Mouse (Mus musculus) embryo, embryonic 10 days (tissue): Measurements from ENCODE around the gene Slc23a2.

Source experiments
- DNase-seq: peaks from one replicate; pipeline ENCODE4 v3.0.0-alpha.2; 2015; ENCODE audit warnings: low spot score

Gene Slc23a2

DNA sequence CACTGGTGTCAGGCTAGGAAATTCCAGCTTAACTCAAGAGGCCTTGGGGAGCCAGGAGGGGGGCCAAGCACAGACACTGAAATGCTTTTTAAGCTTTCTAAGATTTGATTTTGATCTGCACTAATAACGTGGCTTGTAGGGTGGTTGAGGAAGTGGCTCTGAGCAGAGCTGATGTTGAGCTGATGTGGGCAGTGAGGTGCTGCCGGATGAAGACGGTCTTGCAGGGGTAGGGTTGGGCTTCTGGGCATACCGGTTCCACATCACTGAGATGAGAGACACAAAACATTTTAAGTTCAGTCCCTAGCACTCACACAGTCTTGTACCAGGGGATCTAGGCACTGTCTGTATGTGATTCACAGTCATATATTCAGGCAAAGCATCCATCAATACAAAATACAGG lies 46.5 kb downstream of the Slc23a2 start:
- DNase-seq = no peak

- no peak for DNase-seq
Measured at GRCm38 (mm10) chr2:132096582-132096981, 48.3 kb downstream of the Slc23a2 start.

DNA sequence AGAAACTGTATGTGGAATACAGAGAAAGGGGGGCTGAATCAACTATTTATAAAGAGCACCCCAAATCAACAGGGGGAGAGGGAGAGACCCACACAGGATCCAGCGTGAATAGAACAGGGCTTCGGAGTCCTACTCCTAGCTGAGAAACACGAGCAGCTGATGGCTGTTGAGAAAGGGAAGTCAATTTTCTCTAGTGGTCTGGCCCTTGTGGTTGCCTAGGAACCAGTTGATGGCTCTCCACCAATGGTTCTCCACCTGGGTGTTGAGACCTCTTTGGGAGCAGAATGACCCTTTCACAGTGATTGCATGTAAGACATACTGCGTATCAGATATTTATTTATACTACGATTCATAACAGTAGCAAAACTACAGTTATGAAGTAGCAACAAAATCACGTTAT lies 49.1 kb downstream of the Slc23a2 start:
- no peak for DNase-seq

- no peak for DNase-seq
Measured at GRCm38 (mm10) chr2:132094441-132095230, 50.3 kb downstream of the Slc23a2 start.

DNA sequence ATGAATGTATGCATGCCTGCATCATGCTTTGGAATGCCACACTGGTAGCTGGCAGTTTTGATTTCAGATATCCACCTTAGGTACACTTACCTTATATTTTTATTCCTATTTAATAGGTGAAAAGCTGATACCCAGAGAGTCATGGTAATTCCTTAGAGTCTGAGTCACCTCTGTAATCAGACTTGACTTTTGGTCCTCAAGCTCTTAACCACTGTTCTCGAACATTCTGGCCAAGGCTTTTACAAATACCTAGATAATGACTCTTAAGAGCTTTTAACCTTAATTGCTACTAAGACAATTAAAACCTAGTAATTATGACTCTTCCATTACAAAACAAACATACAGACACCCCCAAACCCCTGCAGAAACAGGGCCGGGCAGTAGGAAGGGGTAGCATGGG lies 51.2 kb downstream of the Slc23a2 start:
- DNase-seq = no peak

- no peak for DNase-seq
Measured at GRCm38 (mm10) chr2:132093298-132093697, 51.6 kb downstream of the Slc23a2 start.

DNA sequence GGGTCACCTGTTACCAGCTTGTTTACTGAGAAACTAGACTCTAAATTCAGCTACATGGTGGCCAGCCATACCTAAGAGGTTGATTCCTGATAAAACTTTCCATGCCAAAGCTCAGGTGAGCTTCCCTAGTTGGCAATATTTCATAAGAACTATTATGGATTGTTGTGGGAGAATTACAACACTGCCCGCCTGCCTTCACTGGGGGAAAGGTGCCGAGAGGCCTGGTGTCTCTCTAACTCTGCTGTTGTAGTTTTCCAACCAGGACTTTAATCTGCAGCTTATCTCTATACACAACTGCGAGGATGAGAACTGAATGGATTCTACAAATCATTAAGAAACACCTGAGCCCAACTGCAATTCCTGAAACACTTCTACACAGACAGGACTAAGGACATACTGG lies 52.2 kb downstream of the Slc23a2 start:
- DNase-seq = no peak

GRCm38 (mm10) chr2:132091749-132092148 lies 53.2 kb downstream of the Slc23a2 start:
- DNase-seq = no peak

- DNase-seq = no peak
Measured at GRCm38 (mm10) chr2:132084813-132085212, 60.1 kb downstream of the Slc23a2 start.

DNA sequence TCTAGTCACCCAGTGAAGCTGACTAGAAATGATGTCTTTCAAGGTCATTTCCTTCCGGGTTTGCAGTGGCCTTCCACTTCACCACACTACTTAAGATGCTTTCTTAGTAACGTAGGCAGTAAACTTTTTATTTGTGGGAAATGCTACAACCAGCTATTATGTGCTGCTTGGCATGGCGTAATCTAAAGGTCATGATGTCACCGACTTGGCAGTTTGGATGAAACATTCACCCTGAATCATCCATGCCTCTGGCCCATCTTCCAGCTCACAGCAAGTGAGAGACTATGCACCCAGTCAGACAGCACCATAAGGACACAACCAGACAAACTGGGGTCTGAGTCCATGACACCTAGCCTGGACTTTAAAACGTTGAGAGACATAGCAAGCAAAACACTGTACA lies 60.5 kb downstream of the Slc23a2 start:
- DNase-seq = no peak

DNA sequence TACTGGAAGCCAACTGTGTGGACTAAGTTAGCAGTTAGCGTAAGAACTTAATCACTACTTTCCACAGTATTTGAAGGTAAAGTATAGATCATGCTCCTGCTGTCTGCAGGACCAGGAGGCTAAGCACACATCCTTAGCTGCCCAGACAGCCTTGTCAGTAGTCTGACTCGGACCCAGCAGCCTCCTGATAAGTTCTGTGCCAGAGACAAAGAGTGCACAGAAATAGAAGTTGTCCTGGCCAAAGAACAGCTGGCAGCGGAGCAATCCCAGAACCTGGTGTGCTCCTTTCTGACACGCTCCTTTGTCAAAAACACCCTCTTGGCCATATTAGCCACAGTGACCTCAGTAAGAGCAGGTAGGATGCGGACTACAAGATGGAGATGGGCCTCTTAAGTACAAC lies 65.8 kb downstream of the Slc23a2 start:
- DNase-seq = no peak

DNA sequence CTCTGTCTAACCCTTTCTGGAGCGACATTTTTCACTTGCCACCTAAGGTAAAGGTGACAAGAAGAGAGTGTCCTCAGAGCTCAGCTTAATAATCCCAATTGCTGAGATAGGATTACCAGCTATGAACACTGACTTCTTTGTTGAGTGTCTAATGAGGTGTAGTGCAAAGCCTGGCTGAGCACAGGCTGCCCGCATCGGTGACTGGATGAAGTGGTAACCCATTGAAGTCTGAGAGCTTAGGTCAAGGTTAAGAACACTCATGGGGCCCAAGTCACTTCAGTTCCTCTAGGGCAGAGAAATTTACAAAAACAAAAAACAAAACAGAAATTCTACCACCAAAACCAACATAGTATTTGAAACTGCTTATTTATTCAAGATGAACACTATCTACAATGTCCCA lies 71.9 kb downstream of the Slc23a2 start:
- no peak for DNase-seq

GRCm38 (mm10) chr2:132069985-132070735 lies 74.7 kb downstream of the Slc23a2 start:
- no peak for DNase-seq

DNA sequence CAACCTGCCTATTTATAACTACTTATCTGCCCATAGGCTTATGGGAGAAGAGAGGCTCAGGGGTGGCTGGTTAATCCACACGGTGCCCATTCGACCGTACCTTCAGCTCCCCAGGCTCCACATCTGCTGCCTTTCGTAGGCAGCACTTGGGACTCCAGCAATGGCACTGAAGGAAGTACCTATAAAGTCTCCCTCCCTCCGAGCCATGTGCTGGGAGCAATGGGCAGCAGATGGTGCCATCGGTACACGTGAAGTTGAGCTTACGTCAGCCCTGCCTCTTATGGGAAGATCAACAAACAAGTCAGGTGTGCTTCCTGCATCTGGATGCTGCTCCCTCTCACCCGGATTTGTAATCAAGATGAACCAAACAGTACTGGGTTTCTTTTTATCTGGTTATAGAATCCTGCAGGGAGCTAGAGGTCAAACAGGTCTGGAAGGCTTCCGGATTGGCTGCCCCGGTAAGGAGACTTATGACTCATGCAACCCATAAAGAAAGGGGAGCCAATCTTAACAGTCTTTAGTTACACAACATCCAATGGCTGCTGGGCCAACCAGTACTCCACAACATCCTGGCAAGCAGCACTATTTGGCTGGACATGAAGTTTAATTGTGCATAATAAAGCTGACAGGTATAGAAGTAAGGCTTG lies 80.6 kb downstream of the Slc23a2 start:
- DNase-seq = no peak

DNA sequence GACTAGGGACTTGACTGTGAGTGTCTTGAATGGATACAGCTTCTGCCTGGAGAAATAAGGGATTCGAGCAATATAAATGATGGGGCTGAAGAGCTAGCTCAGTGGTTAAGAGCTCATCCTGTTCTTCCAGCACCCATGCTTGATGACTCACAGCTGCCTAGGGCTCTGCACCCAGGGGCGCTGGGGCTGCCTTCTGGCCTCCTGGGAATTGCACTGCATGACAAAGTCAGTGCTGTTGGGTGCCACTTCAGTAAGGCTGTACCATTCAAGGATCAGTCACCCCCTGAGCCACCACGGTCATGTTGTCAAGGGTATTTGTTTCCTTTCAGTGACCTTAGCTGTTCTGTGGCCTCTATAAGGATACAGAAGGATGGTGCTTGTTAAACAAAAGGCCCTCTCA lies 81.1 kb downstream of the Slc23a2 start:
- DNase-seq = no peak

DNA sequence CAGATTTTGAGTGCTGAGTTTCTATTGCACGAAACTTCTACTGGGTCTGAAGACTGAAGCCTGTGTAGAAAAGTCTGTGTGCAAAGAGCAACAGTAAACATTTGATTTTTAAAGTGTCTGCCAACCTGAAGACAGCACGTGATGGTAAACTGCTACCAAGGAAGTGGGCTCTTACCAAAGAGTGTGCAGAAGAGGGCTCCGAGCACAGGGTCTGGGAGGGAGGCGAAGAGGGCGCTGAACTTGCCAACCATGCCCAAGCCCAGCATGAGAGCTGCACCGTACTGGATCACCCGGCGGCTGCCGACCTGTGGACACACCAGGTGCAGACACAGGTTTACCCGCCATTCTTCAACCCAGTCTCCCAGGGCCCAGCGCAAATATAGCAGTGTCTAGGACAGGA lies 83.0 kb downstream of the Slc23a2 start:
- DNase-seq = no peak

DNA sequence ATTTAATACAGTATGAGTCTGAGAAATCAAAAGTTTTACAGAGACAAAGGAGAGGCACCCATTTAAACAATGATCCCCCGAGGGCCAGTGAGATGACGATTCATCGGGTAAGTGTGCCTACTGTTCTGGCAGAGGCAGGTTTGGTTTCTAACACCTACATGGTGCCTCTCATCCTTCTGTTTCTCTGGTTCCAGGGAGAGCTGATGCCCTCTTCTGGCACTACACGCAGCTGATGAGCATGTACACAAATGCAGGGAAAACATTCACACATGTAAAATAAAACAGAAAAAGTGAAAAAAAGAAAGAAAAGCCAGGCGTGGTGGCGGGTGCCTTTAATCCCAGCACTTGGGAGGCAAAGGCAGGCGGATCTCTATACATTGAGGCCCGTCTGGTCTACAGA lies 85.0 kb downstream of the Slc23a2 start:
- DNase-seq = no peak

DNA sequence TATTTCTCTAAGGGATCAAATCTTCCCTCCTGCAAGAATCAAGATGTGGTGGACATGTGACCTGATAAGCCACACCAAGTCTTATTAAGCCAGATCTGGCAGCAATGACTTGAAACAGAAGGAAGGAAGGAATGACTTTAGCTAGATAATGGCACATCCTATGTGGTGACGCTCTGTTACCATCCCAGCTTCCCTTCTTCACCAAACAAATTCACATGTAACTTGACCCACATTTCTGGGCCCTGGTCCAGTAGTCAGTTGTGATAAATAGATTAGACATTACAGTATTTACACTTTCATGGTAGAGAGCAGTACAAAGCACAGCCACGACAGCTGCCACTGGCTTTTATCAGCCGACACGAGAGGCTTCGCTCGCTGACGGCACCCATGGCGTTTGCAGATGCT lies 89.6 kb downstream of the Slc23a2 start:
- no peak for DNase-seq

DNA sequence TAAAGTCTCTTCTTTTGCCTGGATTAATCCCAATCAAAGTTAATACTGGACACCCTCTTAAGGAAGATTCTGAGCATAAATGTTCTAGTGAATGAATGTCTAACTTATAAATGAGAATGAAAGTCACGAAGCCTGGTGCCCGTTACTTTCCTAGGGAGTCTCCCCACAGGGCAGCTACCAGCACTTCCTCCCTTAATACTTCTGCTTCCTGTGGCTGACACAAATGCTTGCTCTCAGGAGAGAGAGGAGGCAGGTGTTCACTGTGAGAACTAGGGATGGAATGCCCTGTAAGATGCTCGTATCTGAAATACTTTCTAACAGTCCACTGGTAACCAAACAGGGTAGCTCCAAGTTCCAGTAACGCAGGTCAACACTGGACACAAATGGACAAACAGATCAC lies 91.1 kb downstream of the Slc23a2 start:
- no peak for DNase-seq

- no peak for DNase-seq
Measured at GRCm38 (mm10) chr2:132051798-132052197, 93.1 kb downstream of the Slc23a2 start.

DNA sequence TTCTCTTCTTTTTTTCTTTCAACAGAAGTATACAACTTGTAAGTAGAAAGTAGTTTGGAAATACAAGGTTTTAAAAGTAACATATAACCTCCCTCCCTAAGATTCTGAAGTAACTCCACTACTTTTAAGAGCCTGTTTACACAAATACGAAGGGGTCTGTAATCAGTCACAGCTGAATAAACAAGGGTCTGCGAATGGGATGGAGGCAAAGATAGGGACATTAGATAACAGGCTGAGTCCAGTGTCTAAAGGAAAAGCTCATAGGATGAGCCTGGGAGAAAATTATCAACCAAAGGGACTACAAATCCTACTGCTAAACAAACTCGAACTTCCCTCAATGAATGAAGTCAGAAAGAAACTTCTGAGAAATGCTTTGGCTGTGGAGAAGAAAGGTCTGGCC lies 95.0 kb downstream of the Slc23a2 start:
- DNase-seq = no peak

GRCm38 (mm10) chr2:132049491-132049890 lies 95.4 kb downstream of the Slc23a2 start:
- DNase-seq = no peak

DNA sequence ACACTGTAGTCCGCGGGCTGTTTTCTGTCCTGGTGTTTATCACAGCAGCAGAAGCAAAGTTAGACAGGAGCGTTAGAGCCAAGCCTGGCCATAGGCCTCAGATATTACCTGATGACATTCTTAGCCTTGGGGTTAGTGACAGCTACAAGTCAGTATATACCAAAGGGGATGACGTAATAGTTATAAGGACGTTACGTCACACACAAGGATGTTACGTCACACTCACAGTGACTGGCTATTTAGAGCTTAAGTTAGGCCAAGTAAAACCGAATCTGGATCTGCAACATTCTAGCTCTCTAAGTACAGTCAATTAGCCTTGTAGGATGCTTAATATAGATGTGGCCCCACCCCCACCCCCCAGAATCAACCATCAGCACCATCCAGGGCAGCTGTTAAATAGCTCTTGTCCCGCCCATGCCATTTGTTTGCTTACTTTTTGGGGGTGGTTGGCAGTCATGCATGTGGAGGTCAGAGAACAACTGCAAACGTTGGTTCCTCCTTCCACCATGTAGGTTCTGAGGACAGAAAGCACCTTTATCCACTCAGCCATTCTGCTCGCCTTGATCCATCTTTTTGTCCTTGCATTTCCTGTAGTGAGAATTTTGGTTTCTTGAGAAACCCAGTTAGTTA lies 96.7 kb downstream of the Slc23a2 start:
- DNase-seq = no peak
